Mouse (Mus musculus): ENCODE results near the gene Nol4l. TPM values are rescaled to one million over a fixed set of nuclear protein-coding genes. Genes with fewer than 3 reads are reported as not detected.

Gene Nol4l
- polyA plus RNA-seq (2012; ENCODE audit: insufficient read depth, low replicate concordance) = 10.6 and 40.8 TPM in 2 replicates

DNA sequence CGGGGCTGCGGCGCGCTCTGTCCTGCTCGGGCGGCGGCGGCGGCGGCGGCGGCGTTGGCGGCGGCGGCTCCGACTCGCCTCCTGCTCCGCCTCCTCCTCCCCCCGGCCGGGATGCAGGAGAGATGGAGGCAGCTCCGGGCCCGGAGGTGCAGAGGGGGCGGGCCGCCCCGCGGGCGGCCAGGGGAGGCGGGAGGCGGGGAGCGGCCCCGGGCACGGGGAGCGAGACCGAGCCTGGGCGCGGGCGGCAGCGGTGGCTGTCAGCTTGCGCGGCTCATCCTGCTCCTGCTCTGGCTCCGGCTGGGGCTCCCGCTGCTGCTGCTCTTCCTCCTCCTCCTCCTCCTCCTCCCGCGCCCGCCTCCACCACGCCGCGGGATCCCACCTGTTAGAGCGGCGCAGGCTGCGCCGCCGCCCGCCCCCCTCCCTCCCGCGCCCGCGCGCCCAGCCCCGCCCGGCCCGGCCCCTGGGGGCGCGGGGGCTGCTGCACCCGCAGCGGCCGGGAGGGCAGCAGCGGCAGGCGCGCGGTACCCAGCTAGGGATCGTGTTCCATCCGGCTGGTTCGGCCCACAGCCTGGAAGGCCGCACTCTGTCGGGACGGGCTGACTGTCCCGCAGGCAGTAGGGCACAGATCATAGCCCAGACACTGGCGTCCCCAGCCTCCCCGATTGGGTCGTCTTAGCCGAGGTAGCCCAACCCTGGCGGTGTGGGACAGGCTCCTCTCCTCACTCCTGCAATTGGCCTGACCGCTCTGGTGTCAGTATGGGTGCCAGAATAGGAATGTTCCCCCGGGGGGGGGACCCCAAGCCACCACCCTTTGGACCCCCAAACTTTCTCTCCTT lies at the start of gene Nol4l:
TSS of gene Nol4l (minus strand) at position 41 of the 836 bp plus-strand sequence.
- H3K4me3 ChIP-seq (replicated peaks) = peak within 1 kb of the TSS; percentile 96
- H3K4me1 ChIP-seq = peaks cover 61% of the 10 kb centered on the region
- no peaks in the 10 kb centered on the region for H3K27me3 ChIP-seq (replicated peaks)
- peaks cover 9% of the 10 kb centered on the region for H3K9me3 ChIP-seq
- H3K36me3 ChIP-seq (replicated peaks; ENCODE audit: low read length) = peaks cover 24% of the 10 kb centered on the region
- no peak for TF ChIP-seq FLI1 (IDR thresholded peaks at IDR 0.05; ENCODE audit: low read length)
- no peak for TF ChIP-seq GATA1 (IDR thresholded peaks at IDR 0.05; ENCODE audit: borderline replicate concordance, low read length)

DNA sequence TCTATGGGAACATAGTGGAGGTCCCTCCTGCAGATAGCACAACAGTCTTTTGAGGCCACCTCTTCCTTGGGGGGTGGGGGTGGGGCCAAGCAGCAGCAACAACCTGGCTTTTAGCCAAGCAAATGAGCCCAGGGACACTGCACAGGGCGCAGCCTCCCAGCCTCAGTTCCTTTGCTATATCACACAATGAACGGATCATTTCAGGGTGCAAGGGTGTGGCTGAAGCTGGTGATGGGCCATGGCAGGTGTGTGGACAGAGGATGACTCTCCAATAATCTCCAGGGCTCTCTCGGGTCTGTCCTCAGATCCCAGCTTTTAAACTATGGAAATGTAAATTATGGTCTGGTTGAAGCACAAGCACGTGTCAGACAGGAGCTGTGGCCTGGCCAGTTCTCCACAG lies 47.4 kb upstream of the Nol4l start:
- H3K36me3 ChIP-seq (replicated peaks; ENCODE audit: low read length) = peaks cover 52% of the 10 kb centered on the region
- no peaks in the 10 kb centered on the region for H3K9me3 ChIP-seq
- no peak for TF ChIP-seq FLI1 (IDR thresholded peaks at IDR 0.05; ENCODE audit: low read length)
- TF ChIP-seq GATA1 (IDR thresholded peaks at IDR 0.05; ENCODE audit: borderline replicate concordance, low read length) = no peak
- no peak overlapping the region for H3K4me3 ChIP-seq (replicated peaks)
- peaks cover 96% of the 10 kb centered on the region for H3K4me1 ChIP-seq
- H3K27me3 ChIP-seq (replicated peaks) = no peaks in the 10 kb centered on the region

DNA sequence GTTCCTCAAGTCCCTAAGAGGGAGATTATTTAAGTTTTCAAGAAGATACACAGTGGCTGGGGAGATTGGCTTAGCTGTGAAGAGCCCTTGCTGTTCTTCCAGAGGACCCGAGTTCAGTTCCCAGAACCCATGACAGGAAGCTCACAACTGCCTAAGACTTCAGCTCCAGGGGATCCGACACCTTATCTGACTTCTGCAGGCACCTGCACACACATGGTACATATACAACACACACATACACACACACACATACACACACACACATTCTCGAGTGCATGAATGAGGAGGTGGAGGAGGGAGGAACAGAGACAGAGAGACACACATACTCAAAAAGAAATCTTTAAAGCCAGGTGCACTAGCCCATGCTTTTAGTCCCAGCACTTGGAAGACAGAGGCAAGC lies 46.4 kb upstream of the Nol4l start:
- no peak for TF ChIP-seq GATA1 (IDR thresholded peaks at IDR 0.05; ENCODE audit: borderline replicate concordance, low read length)
- no peak for TF ChIP-seq FLI1 (IDR thresholded peaks at IDR 0.05; ENCODE audit: low read length)
- Histone ChIP-seq H3K4me1 (peaks cover 96% of the 10 kb centered on the region), H3K4me3 (replicated peaks) (no peak overlapping the region), H3K36me3 (replicated peaks; ENCODE audit: low read length) (peaks cover 44% of the 10 kb centered on the region), H3K27me3 (replicated peaks) (no peaks in the 10 kb centered on the region), H3K9me3 (no peaks in the 10 kb centered on the region)

DNA sequence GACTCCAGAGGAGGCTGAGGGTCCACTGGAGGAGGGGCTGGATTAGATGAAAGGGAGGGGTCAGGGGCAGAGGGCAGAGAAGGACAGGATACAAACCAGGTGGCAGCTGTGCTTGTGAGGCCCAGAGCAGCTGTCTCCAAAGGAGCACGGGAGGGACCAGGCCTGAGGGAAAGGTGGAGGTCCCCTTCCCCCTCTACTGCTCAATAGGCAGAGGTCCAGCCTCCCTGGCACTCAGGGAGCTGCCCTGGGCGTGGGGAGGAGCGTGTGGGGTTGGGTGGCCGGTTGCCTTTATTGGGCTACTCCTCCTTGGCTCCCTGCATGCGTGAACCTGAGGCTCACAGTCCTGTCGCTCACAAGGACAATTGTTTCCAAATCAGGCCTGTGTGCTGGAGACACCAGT lies 45.8 kb upstream of the Nol4l start:
- Histone ChIP-seq H3K27me3 (replicated peaks) (no peaks in the 10 kb centered on the region), H3K36me3 (replicated peaks; ENCODE audit: low read length) (peaks cover 38% of the 10 kb centered on the region), H3K4me3 (replicated peaks) (no peak overlapping the region), H3K9me3 (no peaks in the 10 kb centered on the region), H3K4me1 (peaks cover 92% of the 10 kb centered on the region)
- TF ChIP-seq FLI1 (IDR thresholded peaks at IDR 0.05; ENCODE audit: low read length) (no peak), GATA1 (IDR thresholded peaks at IDR 0.05; ENCODE audit: borderline replicate concordance, low read length) (no peak)

DNA sequence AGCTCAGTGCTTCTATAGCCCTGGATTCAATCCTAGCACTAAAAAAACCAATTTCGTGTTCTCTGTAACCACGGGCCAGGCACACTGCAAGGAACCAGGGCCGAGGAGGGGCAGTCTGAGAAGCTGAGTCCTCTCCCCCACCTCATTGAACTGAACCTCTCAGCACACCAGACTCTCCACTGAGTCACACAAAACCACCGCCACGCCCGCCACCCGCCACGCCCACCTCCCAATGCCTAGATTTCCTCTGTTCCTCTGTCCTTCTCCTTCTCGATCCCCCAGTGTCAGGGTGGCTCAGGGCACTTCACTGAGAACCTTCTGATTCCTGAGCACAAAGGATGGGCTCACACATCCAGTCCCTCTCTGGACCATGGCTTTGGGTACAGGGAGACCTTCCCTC lies 43.3 kb upstream of the Nol4l start:
- Histone ChIP-seq H3K4me3 (replicated peaks) (no peak overlapping the region), H3K9me3 (no peaks in the 10 kb centered on the region)

DNA sequence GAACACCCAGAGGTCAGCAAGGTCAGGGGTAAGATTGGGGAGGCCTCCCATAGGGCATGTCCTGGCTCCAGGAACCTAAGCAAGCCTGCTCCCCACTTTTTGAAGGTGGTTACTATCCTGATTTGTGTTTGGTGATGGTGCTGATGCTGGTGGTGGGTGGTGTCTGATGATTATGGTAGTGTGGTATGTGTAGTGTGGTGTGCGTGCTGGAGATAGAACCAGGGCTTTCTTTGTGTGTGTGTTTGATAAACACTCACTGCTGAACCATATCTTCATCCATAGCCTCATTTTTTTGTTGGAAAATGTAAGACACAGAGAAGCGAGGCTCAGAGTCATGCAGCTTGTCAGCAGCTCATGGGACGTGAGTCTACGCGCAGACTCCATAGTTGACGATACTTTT lies 38.8 kb upstream of the Nol4l start:
- Histone ChIP-seq H3K36me3 (replicated peaks; ENCODE audit: low read length) (no peaks in the 10 kb centered on the region), H3K9me3 (no peaks in the 10 kb centered on the region), H3K27me3 (replicated peaks) (no peaks in the 10 kb centered on the region), H3K4me3 (replicated peaks) (peak overlapping the region; percentile 68), H3K4me1 (peaks cover 89% of the 10 kb centered on the region)
- no peak for TF ChIP-seq FLI1 (IDR thresholded peaks at IDR 0.05; ENCODE audit: low read length)
- no peak for TF ChIP-seq GATA1 (IDR thresholded peaks at IDR 0.05; ENCODE audit: borderline replicate concordance, low read length)

More for the DNA sequence above, 43.3 kb upstream of the Nol4l start:
- Histone ChIP-seq H3K4me1 (peaks cover 90% of the 10 kb centered on the region), H3K36me3 (replicated peaks; ENCODE audit: low read length) (peaks cover 22% of the 10 kb centered on the region), H3K27me3 (replicated peaks) (no peaks in the 10 kb centered on the region)
- TF ChIP-seq GATA1 (IDR thresholded peaks at IDR 0.05; ENCODE audit: borderline replicate concordance, low read length) (no peak), FLI1 (IDR thresholded peaks at IDR 0.05; ENCODE audit: low read length) (no peak)

DNA sequence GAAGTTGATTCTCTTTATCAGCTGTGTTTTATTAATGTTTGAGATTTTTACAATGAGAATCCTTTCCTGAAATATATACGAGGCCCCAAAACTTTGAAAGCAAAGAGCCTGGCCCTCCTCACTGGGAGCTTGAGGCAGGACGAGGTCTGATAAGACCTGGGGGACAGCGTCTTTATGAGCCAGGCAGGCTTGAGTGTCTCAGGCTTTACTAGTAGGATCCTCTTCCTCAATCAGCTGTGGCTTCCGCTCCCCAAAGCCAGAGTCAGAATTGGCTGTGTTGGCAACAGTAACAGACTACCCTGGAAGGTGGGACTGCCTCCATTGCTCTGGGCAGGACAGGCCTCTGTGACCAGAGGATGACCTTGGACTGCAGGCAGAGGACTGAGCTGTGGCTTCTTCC lies 38.2 kb upstream of the Nol4l start:
- peak overlapping the region; percentile 68 for H3K4me3 ChIP-seq (replicated peaks)
- H3K4me1 ChIP-seq = peaks cover 89% of the 10 kb centered on the region
- H3K9me3 ChIP-seq = no peaks in the 10 kb centered on the region
- H3K27me3 ChIP-seq (replicated peaks) = no peaks in the 10 kb centered on the region
- TF ChIP-seq FLI1 (IDR thresholded peaks at IDR 0.05; ENCODE audit: low read length) (no peak), GATA1 (IDR thresholded peaks at IDR 0.05; ENCODE audit: borderline replicate concordance, low read length) (no peak)
- no peaks in the 10 kb centered on the region for H3K36me3 ChIP-seq (replicated peaks; ENCODE audit: low read length)

DNA sequence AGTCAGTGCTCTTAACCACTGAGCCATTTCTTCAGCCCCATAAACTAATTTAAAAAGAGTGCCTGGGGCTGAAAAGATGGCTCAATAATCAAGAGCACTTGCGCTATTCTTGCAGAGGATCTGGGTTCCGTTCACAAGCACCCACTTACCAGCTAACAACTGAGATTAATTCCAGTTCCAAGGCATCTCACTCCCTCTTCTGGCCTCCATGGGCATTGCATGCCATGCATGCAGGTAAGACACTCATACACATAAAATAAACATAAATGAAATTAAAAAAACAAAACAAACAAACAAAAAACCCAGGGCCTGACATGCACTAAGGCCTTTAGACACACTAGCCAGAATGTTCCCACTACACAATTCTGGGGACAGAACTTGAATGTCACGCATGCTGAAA lies 34.6 kb upstream of the Nol4l start:
- no peaks in the 10 kb centered on the region for H3K27me3 ChIP-seq (replicated peaks)
- H3K4me1 ChIP-seq = peaks cover 98% of the 10 kb centered on the region
- no peaks in the 10 kb centered on the region for H3K9me3 ChIP-seq
- no peak for TF ChIP-seq FLI1 (IDR thresholded peaks at IDR 0.05; ENCODE audit: low read length)
- TF ChIP-seq GATA1 (IDR thresholded peaks at IDR 0.05; ENCODE audit: borderline replicate concordance, low read length) = no peak
- no peaks in the 10 kb centered on the region for H3K36me3 ChIP-seq (replicated peaks; ENCODE audit: low read length)
- H3K4me3 ChIP-seq (replicated peaks) = no peak overlapping the region

DNA sequence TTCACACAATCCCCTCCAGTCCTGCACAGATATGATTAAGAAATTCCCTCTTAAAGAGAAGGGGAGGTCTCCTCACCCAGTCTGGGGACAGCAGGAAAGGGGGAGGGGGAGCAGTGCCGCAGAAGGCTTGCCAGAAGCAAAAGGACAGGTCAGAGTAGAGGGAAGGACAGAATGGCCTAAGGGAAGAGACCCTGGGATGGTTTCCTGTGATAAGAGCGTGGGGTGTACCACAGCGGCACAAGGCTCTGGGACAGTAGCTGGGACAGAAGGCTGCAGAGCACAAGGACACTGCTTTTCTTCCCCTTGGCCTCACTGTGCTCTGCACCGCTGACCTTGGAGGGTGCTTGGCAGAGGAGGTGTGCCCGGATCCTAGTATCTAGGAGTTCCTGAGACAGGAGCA lies 31.8 kb upstream of the Nol4l start:
- Histone ChIP-seq H3K36me3 (replicated peaks; ENCODE audit: low read length) (no peaks in the 10 kb centered on the region), H3K9me3 (no peaks in the 10 kb centered on the region), H3K27me3 (replicated peaks) (no peaks in the 10 kb centered on the region), H3K4me1 (peaks cover 98% of the 10 kb centered on the region), H3K4me3 (replicated peaks) (peak overlapping the region; percentile 92)
- TF ChIP-seq GATA1 (IDR thresholded peaks at IDR 0.05; ENCODE audit: borderline replicate concordance, low read length) (no peak), FLI1 (IDR thresholded peaks at IDR 0.05; ENCODE audit: low read length) (no peak)

All from megakaryocyte, embryonic 14.5 days (primary cell).